Mouse (Mus musculus) hindbrain, postnatal 0 days (tissue): ENCODE results near the gene Fgfr2. TPM values are rescaled to one million over a fixed set of nuclear protein-coding genes. Genes with fewer than 3 reads are reported as not detected.

Experiments
- ATAC-seq: fragments of 200-750 bp; cut with Nextera tagmentation; 2 replicates; pipeline ENCODE4 v1.8.0; 2017; ENCODE audit warnings: mild to moderate bottlenecking, moderate TSS enrichment, moderate library complexity
- DNase-seq: peaks from one replicate; pipeline ENCODE4 v3.0.0-alpha.2; 2015; ENCODE audit warnings: low spot score
- H3K27ac ChIP-seq: fragments of 300-500 bp; sonication (generic); 2 replicates; pipeline ENCODE4 v1.5.1; 2014; ENCODE audit warnings: mild to moderate bottlenecking
- H3K27me3 ChIP-seq: fragments of 300-500 bp; sonication (generic); 2 replicates; pipeline ENCODE4 v1.6.1; 2014; ENCODE audit warnings: low read length, mixed read lengths; ENCODE audit not compliant: insufficient read depth
- H3K36me3 ChIP-seq: fragments of 300-500 bp; sonication (generic); 2 replicates; pipeline ENCODE4 v1.6.1; 2014; ENCODE audit warnings: low read length, mixed read lengths; ENCODE audit not compliant: insufficient read depth
- H3K4me1 ChIP-seq: fragments of 300-500 bp; sonication (generic); 2 replicates; pipeline ENCODE4 v1.6.1; 2014; ENCODE audit warnings: antibody characterized with exemption, low read length, mixed read lengths; ENCODE audit not compliant: insufficient read depth
- H3K4me2 ChIP-seq: fragments of 300-500 bp; sonication (generic); 2 replicates; pipeline ENCODE4 v1.6.1; 2014; ENCODE audit warnings: low read depth, mild to moderate bottlenecking, low read length, moderate library complexity, mixed read lengths
- H3K4me3 ChIP-seq: fragments of 300-500 bp; sonication (generic); 2 replicates; pipeline ENCODE4 v1.5.1; 2014; ENCODE audit warnings: low read length
- H3K9ac ChIP-seq: fragments of 300-500 bp; sonication (generic); replicated peaks from 2 replicates; pipeline ENCODE4 v1.6.1; 2014; ENCODE audit warnings: mild to moderate bottlenecking, low read length, moderate library complexity, mixed read lengths
- H3K9me3 ChIP-seq: fragments of 300-500 bp; sonication (generic); 2 replicates; pipeline ENCODE4 v1.6.1; 2016; ENCODE audit warnings: low read length, mixed read lengths
- CTCF ChIP-seq: IDR thresholded peaks from 2 replicates; pipeline ENCODE4 v1.5.1; 2016; ENCODE audit warnings: antibody characterized with exemption, control low read depth, low read depth
- WGBS: fragments of 180-500 bp; shearing (Covaris S2); extraction: QIAGEN DNeasy Blood & Tissue Kit; methylation state at CpG from one replicate; pipeline ENCODE4 v1.1.7; 2014; 5-methylcytosine and 5-hydroxymethylcytosine counted together
- polyA plus RNA-seq: library from polyadenylated mRNA; unstranded; fragments of >200 nt; fragmentation: Nextera tagmentation; extraction: Ambion mirVana; gene quantifications from 2 replicates; pipeline ENCODE4 v1.2.1, GENCODE M21; 2015
- total RNA-seq: library from RNA; depleted of rRNA; stranded (reverse); fragments of >200 nt; gene quantifications from 2 replicates; pipeline ENCODE4 v1.2.3, GENCODE M21; 2014

Gene Fgfr2
- total and polyA plus RNA-seq, 2 experiments from 2014 or later, result 17.3 to 49.0 TPM

GRCm38 (mm10) chr7:132700107-132700506 is 423.0 kb downstream of the Fgfr2 start:
- H3K4me1 ChIP-seq, result no peaks in the 10 kb centered on the region
- TF ChIP-seq CTCF, result no peak
- no peak overlapping the region for H3K9ac ChIP-seq
- no peak overlapping the region for H3K27ac ChIP-seq
- 83% methylated on average over 4 of the region's 4 CpGs for WGBS
- H3K4me2 ChIP-seq, result no peak overlapping the region
- no peak for ATAC-seq
- H3K27me3 ChIP-seq, result no peaks in the 10 kb centered on the region
- no peaks in the 10 kb centered on the region for H3K9me3 ChIP-seq
- DNase-seq, result no peak
- no peaks in the 10 kb centered on the region for H3K36me3 ChIP-seq
- H3K4me3 ChIP-seq, result no peak overlapping the region

GRCm38 (mm10) chr7:132699639-132700038 is 423.5 kb downstream of the Fgfr2 start:
- Histone ChIP-seq H3K36me3 (no peaks in the 10 kb centered on the region), H3K4me3 (no peak overlapping the region), H3K9me3 (no peaks in the 10 kb centered on the region; the same call in 1 of the 2 replicates), H3K4me2 (no peak overlapping the region), H3K27ac (no peak overlapping the region), H3K4me1 (no peaks in the 10 kb centered on the region), H3K9ac (no peak overlapping the region), H3K27me3 (no peaks in the 10 kb centered on the region)
- no peak for TF ChIP-seq CTCF
- DNase-seq, result no peak
- no peak for ATAC-seq

GRCm38 (mm10) chr7:132699165-132699564 is 424.0 kb downstream of the Fgfr2 start:
- 74% methylated on average over 4 of the region's 4 CpGs for WGBS

GRCm38 (mm10) chr7:132698737-132699136 is 424.4 kb downstream of the Fgfr2 start:
- Histone ChIP-seq H3K27me3 (no peaks in the 10 kb centered on the region), H3K4me2 (no peak overlapping the region), H3K27ac (no peak overlapping the region), H3K9me3 (no peaks in the 10 kb centered on the region; the same call in 1 of the 2 replicates), H3K4me1 (no peaks in the 10 kb centered on the region), H3K9ac (no peak overlapping the region), H3K36me3 (no peaks in the 10 kb centered on the region), H3K4me3 (no peak overlapping the region)
- ATAC-seq (no peak), DNase-seq (no peak)
- WGBS, result 81% methylated on average over 4 of the region's 4 CpGs
- no peak for TF ChIP-seq CTCF

More at GRCm38 (mm10) chr7:132699165-132699564, 424.0 kb downstream of the Fgfr2 start:
- H3K4me3 ChIP-seq, result no peak overlapping the region
- H3K36me3 ChIP-seq, result no peaks in the 10 kb centered on the region
- TF ChIP-seq CTCF, result no peak
- H3K27ac ChIP-seq, result no peak overlapping the region
- no peaks in the 10 kb centered on the region; the same call in 1 of the 2 replicates for H3K9me3 ChIP-seq
- no peaks in the 10 kb centered on the region for H3K27me3 ChIP-seq
- no peak overlapping the region for H3K9ac ChIP-seq
- H3K4me1 ChIP-seq, result no peaks in the 10 kb centered on the region
- DNase-seq, result no peak
- H3K4me2 ChIP-seq, result no peak overlapping the region
- no peak for ATAC-seq

- Histone ChIP-seq H3K27ac (no peak overlapping the region), H3K4me3 (no peak overlapping the region), H3K4me1 (no peaks in the 10 kb centered on the region), H3K9ac (no peak overlapping the region), H3K4me2 (no peak overlapping the region), H3K27me3 (no peaks in the 10 kb centered on the region), H3K9me3 (no peaks in the 10 kb centered on the region; the same call in 1 of the 2 replicates), H3K36me3 (no peaks in the 10 kb centered on the region)
- WGBS, result 75% methylated on average over 8 of the region's 8 CpGs
- ATAC-seq, result no peak
- DNase-seq, result no peak
- TF ChIP-seq CTCF, result no peak
These were observed 425.8 kb downstream of the Fgfr2 start for GRCm38 (mm10) chr7:132697258-132697796.

- no peak overlapping the region for H3K4me3 ChIP-seq
- no peak for TF ChIP-seq CTCF
- DNase-seq, result no peak
- H3K9me3 ChIP-seq, result no peaks in the 10 kb centered on the region; the same call in 1 of the 2 replicates
- no peaks in the 10 kb centered on the region for H3K27me3 ChIP-seq
- H3K27ac ChIP-seq, result no peak overlapping the region
- no peak overlapping the region for H3K9ac ChIP-seq
- no peak overlapping the region for H3K4me2 ChIP-seq
- no peak for ATAC-seq
- 0 out of 2 replicates have a peak, but pooled peaks cover 2% of the 10 kb centered on the region for H3K4me1 ChIP-seq
- 93% methylated on average over 2 of the region's 2 CpGs for WGBS
- H3K36me3 ChIP-seq, result no peaks in the 10 kb centered on the region
These were observed 429.6 kb downstream of the Fgfr2 start for GRCm38 (mm10) chr7:132693561-132693960.

- Histone ChIP-seq H3K9me3 (no peaks in the 10 kb centered on the region; the same call in 1 of the 2 replicates), H3K27ac (no peak overlapping the region), H3K4me2 (no peak overlapping the region), H3K36me3 (no peaks in the 10 kb centered on the region), H3K4me1 (0 out of 2 replicates have a peak, but pooled peaks cover 7% of the 10 kb centered on the region), H3K9ac (no peak overlapping the region), H3K4me3 (no peak overlapping the region), H3K27me3 (no peaks in the 10 kb centered on the region)
- ATAC-seq (peak; percentile 57; the same call in 1 of the 2 replicates), DNase-seq (peak; percentile 67)
- WGBS, result 43% methylated on average over 9 of the region's 9 CpGs
- TF ChIP-seq CTCF, result no peak
These were observed 430.4 kb downstream of the Fgfr2 start for GRCm38 (mm10) chr7:132692719-132693118.
